Mouse (Mus musculus): ENCODE measurements around the gene Fcrl6.

Gene Fcrl6

GRCm38 (mm10) chr1:172615412-172615811 is 13.1 kb upstream of the Fcrl6 start:
- in situ Hi-C loops (cut with MboI, MseI): no loop called here

GRCm38 (mm10) chr1:172614654-172615053 is 12.3 kb upstream of the Fcrl6 start:
- in situ Hi-C loops (cut with MboI, MseI): no loop called here

GRCm38 (mm10) chr1:172612745-172613144 is 10.4 kb upstream of the Fcrl6 start:
- in situ Hi-C loops (cut with MboI, MseI): no loop called here

GRCm38 (mm10) chr1:172611304-172611703 is 9.0 kb upstream of the Fcrl6 start:
- in situ Hi-C loops (cut with MboI, MseI): no loop called here

- in situ Hi-C loops (cut with MboI, MseI): no loop called here
These were observed 7.9 kb downstream of the Fcrl6 start for GRCm38 (mm10) chr1:172594495-172594894.

GRCm38 (mm10) chr1:172593956-172594355 is 8.4 kb downstream of the Fcrl6 start:
- in situ Hi-C loops (cut with MboI, MseI): no loop called here

- in situ Hi-C loops (cut with MboI, MseI): no loop called here
These were observed 9.0 kb downstream of the Fcrl6 start for GRCm38 (mm10) chr1:172593321-172593720.

GRCm38 (mm10) chr1:172590385-172590784 is 12.0 kb downstream of the Fcrl6 start, which contains the start of gene Slamf8:
TSS of gene Slamf8 (minus strand) at chr1:172590568.
- in situ Hi-C loops (cut with MboI, MseI): no loop called here

- in situ Hi-C loops (cut with MboI, MseI): no loop called here
These were observed 16.5 kb downstream of the Fcrl6 start for GRCm38 (mm10) chr1:172585612-172586567.

- in situ Hi-C loops (cut with MboI, MseI): no loop called here
These were observed 17.3 kb downstream of the Fcrl6 start for GRCm38 (mm10) chr1:172585026-172585425.

- in situ Hi-C loops (cut with MboI, MseI): no loop called here
These were observed 18.1 kb downstream of the Fcrl6 start for GRCm38 (mm10) chr1:172584271-172584670.

GRCm38 (mm10) chr1:172582436-172582835 is 19.9 kb downstream of the Fcrl6 start:
- in situ Hi-C loops (cut with MboI, MseI): no loop called here

GRCm38 (mm10) chr1:172580116-172580515 is 22.2 kb downstream of the Fcrl6 start:
- in situ Hi-C loops (cut with MboI, MseI): no loop called here

GRCm38 (mm10) chr1:172567758-172568157 is 34.6 kb downstream of the Fcrl6 start:
- in situ Hi-C loops (cut with MboI, MseI): no loop called here

GRCm38 (mm10) chr1:172566131-172566530 is 36.2 kb downstream of the Fcrl6 start:
- in situ Hi-C loops (cut with MboI, MseI): no loop called here

- in situ Hi-C loops (cut with MboI, MseI): no loop called here
These were observed 38.9 kb downstream of the Fcrl6 start for GRCm38 (mm10) chr1:172563465-172563828.

GRCm38 (mm10) chr1:172562641-172563464 is 39.5 kb downstream of the Fcrl6 start:
- in situ Hi-C loops (cut with MboI, MseI): no loop called here

- in situ Hi-C loops (cut with MboI, MseI): no loop called here
These were observed 46.7 kb downstream of the Fcrl6 start, which contains the start of gene Vsig8 for GRCm38 (mm10) chr1:172555638-172556037. TSS of gene Vsig8 (plus strand) at chr1:172555938.

- in situ Hi-C loops (cut with MboI, MseI): no loop called here
These were observed 49.7 kb downstream of the Fcrl6 start for GRCm38 (mm10) chr1:172552623-172553022.

- in situ Hi-C loops (cut with MboI, MseI): no loop called here
These were observed 51.3 kb downstream of the Fcrl6 start for GRCm38 (mm10) chr1:172551009-172551408.

- in situ Hi-C loops (cut with MboI, MseI): no loop called here
These were observed 51.8 kb downstream of the Fcrl6 start for GRCm38 (mm10) chr1:172550551-172550951.

- in situ Hi-C loops (cut with MboI, MseI): no loop called here
These were observed 52.6 kb downstream of the Fcrl6 start for GRCm38 (mm10) chr1:172549717-172550116.

Measured in T-helper 2 cell (primary cell).